Mouse (Mus musculus) left cerebral cortex, adult 2 months (tissue): ENCODE results near the gene Cul4a. TPM values are rescaled to one million over a fixed set of nuclear protein-coding genes. Genes with fewer than 3 reads are reported as not detected.
"Not testable (repeated sequence)": the region's sequence is repeated elsewhere in the genome, so short reads cannot be mapped to it uniquely, and the experiment has no call there.

Experiments used
- DNase-seq, 2 experiments: peaks; one replicate each; pipeline ENCODE4 v3.0.0; 2021 to 2022; ENCODE audit warnings: low spot score in 2 of 2, mixed read lengths in 1 of 2; ENCODE audit errors: extremely low spot score in 1 of 2
- H3K27ac ChIP-seq: fragments of 200-600 bp; 2 replicates; pipeline ENCODE4 v1.8.1; 2022
- H3K4me3 ChIP-seq: fragments of 200-600 bp; 2 replicates; pipeline ENCODE4 v1.8.1; 2022
- CTCF ChIP-seq: fragments of 200-600 bp; IDR thresholded peaks from 2 replicates; pipeline ENCODE4 v1.8.1; 2022; ENCODE audit warnings: antibody characterized with exemption, mild to moderate bottlenecking, moderate library complexity
- intact Hi-C: fragments of 180-260 bp; cut with DNase I; formaldehyde crosslinking; loops from one replicate; pipeline ENCODE4 v1.15.1; 2025
- total RNA-seq, 2 experiments: library from RNA; stranded (reverse); gene quantifications; 2 replicates each; pipeline ENCODE4 v1.2.3; 2021

Cul4a gene
- total RNA-seq, 2 experiments from 2014 or later: 53.4 to 54.0 TPM

DNA sequence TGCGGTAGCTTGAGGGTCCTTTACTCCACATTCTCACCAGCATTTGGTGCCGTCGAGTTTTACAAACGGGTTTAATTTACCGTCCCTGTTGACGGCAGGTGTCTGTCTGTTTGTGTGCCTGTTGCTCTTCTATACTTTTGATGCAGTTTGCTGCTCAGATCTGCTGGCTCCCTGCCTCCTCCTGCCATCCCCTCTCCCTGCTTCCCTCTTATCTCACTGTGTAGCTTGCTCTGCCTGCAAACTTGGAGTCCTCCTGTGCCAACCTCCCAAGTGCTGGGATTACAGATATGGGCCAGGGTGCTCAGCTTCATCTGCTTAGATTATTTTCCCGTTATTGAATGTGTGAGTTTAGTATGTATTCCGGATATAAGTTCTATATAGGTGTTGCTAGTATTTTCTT is 3.5 kb downstream of the Cul4a start:
- intact Hi-C loops: no loop called here
- DNase-seq: no peak
- TF ChIP-seq CTCF: no peak
- H3K27ac ChIP-seq: no peak overlapping the region
- no peak overlapping the region for H3K4me3 ChIP-seq

DNA sequence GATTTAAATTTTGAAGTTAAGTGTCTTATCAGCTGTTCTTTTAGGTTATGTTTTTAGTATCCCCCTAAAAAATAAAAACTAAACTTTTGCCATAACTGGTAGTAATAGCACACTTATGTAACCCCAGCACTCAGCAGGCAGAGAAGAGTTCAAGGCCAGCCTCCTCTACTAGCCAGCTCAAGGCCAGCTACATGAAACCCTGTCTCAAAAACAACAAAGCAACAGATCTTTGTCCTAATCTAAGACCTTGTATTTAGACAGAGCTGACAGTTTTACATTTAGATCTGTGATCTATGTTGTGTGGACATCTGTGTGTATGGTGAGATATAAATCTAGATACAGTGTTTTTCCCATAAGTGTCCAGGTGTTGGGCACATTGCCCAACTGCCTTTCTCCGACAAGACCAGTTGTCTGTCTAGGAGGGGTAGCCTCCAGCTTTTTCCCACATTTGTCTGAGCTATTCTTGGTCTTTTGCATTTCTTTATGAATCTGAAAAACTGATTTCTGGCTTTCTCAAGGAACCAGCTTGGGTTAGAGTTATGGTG is 4.1 kb downstream of the Cul4a start:
- TF ChIP-seq CTCF: no peak
- no peak for DNase-seq
- intact Hi-C loops: no loop called here
- Histone ChIP-seq H3K4me3 (no peak overlapping the region), H3K27ac (no peak overlapping the region)

DNA sequence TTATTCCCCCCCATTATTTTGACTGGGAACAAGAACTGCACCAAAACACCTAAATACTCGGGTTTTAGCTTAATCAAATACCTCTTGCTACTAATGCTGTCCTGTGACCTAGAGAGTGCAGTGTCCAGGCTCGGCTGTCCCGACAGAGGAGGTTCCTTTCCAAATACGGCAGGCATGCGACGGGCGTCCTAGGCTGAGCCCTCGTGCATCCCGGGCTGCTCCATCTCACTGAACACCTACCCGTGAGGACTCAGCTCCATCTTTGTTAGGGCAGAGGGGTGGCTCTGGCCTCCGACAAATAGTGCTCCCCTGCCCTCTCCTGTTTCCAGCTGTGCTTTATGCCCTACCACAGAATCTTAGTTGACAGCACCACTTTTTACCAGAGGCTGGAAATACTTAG is 6.5 kb downstream of the Cul4a start:
- Histone ChIP-seq H3K27ac (no peak overlapping the region), H3K4me3 (no peak overlapping the region)
- intact Hi-C loops: no loop called here
- DNase-seq: no peak
- TF ChIP-seq CTCF: no peak

DNA sequence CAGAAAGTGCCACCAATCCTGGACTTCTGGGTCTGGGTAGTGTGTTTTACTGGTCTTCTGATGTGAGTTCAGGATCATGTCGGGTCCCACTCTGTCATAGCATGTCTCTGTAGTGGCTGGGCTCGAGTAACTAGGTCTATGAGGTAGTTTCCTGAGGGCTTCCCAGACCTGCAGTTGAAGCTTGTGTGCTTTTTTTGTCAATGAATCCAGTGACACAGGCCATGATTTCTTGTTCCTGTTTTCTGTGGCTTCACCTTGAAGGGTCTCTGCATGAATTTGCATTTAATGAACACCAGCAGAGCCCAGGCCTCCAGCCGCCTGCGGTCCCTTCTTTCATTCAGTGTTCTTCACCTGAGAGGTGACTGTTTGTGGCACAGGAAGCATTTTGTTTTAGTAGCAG is 7.8 kb downstream of the Cul4a start:
- no peak for TF ChIP-seq CTCF
- DNase-seq: no peak
- H3K4me3 ChIP-seq: no peak overlapping the region
- no peak overlapping the region for H3K27ac ChIP-seq
- intact Hi-C loops: no loop called here

DNA sequence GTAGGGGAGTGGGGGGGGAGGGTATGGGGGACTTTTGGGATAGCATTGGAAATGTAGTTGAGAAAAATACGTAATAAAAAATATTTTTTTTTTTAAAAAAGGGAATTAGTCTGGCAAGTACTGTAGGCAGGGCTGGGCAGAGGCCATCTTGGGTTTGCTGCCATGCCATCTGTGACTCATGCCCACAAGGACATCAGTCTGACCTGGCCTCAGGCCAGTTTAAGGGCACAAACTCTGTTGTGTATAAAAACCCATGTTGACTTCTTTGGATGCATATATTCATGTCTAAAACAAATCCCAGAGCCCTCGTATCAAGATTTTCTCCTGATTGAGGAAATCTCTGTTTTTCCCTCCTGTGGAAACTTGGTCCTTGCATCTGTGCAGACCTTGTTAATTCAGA is 11.7 kb downstream of the Cul4a start:
- no peak for TF ChIP-seq CTCF
- no peak overlapping the region for H3K4me3 ChIP-seq
- no peak for DNase-seq
- no peak overlapping the region for H3K27ac ChIP-seq
- intact Hi-C loops: no loop called here

DNA sequence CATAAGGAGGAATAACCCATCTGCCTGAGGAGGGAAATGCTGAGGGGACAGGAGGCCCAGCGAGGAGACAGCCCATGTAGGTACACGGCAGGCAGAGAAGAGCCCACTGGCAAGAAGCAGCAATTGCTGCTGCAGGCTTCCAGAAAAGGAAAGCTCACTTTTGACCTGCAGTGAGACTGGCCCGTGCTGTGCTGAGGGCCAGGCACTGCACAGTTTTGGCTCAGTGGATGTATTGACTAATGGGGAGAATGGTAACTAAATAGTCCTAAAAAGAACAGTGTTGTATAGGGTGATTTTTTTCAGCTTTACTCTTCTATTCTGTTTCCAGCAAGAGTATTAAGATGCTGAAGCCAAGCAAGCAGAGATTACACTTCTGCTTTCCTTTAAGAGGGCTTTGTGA is 13.1 kb downstream of the Cul4a start:
- no peak for TF ChIP-seq CTCF
- DNase-seq: no peak
- H3K27ac ChIP-seq: no peak overlapping the region
- H3K4me3 ChIP-seq: no peak overlapping the region
- intact Hi-C loops: no loop called here

DNA sequence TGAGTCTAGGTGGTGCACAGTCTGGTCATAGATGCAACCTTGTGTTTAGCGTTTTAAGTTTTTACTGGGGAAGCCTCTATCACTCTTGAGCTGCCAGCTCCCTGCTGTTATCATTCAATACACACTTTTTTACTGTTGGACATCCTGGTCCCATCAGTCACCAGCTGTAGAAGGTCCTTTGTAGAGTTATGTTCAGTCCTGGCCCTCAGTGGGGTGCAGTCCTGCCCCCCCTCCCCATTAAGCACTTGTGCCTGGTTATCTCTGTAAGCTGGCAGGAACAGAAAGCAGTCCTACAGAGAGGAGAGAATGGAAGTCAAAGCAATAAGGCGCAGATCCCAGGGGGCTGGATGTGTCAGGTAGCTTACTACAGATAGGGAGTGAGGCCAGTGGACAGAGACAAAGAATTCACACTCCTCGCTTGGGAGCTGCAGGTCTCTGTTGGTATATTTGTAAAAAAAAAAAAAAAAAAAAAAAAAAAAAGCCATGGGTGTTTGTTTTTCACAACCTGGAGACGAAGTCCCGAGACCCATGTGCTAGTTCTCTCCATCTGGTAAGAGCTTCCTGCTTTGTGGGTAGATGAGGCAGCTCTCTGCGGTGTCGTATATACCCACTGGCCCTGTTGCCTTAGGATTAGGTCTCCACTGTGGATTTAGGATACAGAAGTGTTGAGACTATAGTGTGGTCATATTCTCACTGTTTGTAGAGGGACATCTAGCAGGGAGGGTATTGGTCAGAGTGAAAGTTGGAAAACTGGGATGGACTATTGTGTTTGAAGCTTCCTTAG is 15.7 kb downstream of the Cul4a start:
- no peak overlapping the region for H3K27ac ChIP-seq
- no peak for DNase-seq
- no peak overlapping the region for H3K4me3 ChIP-seq
- TF ChIP-seq CTCF: no peak
- intact Hi-C loops: no loop called here

DNA sequence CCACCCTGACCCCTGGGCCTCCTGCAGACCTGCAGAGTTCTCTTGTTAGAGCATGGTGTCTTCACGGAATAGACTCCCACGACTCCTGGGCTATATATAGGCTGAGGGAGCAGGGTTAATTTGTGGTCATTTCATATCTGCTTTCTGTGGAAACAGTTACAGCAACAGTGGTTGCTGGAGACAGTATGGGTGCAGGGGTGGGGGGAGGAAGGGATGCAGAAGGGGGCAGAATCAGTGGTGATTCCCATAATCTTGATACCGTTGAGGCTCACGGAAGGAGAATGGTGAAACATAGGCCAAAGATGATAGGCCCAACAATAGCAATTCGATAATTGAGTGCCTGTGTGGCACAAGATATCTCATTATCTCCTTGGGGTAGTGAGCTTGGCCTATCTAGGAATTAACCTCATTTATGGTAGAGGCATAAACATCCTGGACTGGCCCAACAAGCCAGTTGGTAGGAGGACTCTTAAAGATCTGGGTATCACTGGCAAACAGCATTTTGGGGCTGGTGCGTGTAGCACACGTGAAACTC is 17.5 kb downstream of the Cul4a start:
- Histone ChIP-seq H3K4me3 (no peak overlapping the region), H3K27ac (no peak overlapping the region)
- no peak for TF ChIP-seq CTCF
- intact Hi-C loops: no loop called here
- no peak for DNase-seq

DNA sequence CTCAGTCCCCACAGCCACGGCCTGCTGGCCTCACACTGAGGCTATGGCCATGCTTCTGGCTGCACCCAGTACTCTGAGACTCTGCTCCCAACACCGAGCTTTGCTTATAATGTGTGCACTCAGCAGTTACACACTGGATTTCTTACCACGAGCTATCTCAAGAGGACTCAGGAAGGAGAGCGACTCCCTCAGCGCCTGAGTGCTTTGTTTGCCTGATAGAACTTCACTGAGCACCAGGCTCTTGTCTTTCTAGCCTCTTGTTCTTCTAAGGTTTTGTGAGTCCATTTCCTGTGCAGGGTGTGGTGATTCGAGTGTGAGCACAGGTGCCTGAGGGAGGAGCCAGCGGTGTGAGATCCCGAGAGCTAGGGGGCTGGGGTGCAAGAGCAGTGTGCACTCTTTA is 19.5 kb downstream of the Cul4a start:
- no peak for TF ChIP-seq CTCF
- Histone ChIP-seq H3K4me3 (no peak overlapping the region), H3K27ac (no peak overlapping the region)
- intact Hi-C loops: no loop called here
- no peak for DNase-seq

DNA sequence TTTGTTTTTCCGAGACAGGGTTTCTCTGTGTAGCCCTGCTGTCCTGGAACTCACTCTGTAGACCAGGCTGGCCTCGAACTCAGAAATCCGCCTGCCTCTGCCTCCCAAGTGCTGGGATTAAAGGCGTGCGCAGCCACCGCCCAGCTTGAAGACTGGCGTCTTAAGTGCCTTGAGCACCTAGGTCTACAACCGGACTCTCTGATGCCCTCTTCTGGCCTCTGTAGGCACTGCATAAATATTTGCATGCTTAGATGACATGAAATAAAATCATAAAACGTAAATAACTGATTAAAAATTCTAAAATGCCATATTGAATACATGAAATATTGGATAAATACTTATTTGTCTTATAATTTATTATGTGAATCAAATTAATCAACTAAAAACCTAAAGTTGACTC is 26.8 kb downstream of the Cul4a start:
- intact Hi-C loops: loop anchor here (2.0 to 5.0 kb wide), 2 partner anchors 83 to 120 kb away; partner anchors contain the start of gene Adprhl1
- not testable (repeated sequence) for H3K4me3 ChIP-seq, H3K27ac ChIP-seq
- peak; percentile 26 to 59 for DNase-seq
- TF ChIP-seq CTCF: peak; percentile 79

DNA sequence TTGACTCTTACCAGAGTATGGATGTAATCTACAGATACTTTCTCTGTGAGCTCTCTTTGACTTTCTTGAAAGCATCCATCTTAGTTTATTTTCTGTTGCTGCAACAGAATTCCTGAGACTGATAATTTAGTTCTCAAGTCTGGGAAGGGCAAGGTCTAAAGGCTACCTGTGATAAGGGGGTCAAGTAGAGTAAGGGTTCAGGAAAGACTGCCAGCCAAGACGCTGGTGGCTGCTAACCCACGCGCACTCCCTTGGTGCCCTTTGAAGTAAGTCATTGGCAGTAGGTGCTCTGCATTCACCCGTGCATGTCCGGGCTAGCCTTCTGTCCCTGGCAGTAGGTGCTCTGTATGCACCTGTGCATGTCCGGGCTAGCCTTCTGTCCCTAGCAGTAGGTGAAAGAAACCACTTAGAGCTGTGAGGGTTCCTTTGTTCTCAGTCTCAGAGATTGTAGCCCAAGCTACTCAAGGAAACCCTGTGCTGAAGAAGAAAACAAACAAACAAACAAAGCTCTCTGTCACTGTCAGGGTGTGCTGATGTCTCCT is 34.3 kb downstream of the Cul4a start:
- intact Hi-C loops: no loop called here
- Histone ChIP-seq H3K27ac (no peak overlapping the region), H3K4me3 (no peak overlapping the region)
- no peak for DNase-seq
- no peak for TF ChIP-seq CTCF

DNA sequence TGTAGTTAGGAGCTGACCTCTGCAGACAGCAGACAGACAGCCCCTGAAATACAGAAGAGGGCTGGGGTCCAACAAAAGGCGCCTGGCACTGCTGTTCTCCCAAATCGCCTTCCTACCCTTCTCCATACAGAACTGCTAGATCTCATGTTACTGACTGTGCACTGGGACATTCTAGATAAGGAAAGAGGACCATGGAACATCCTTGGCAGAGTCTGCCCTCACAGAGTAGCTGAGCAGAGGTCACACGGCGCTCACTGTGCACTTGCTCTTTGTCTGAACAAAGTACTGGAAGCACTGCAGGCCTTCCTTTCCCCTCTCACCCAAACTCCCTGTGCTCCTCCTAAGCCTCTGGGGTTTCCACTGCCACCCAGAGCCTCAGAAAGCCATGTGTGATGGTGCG is 36.3 kb downstream of the Cul4a start:
- no peak overlapping the region for H3K27ac ChIP-seq
- DNase-seq: no peak
- no peak overlapping the region for H3K4me3 ChIP-seq
- no peak for TF ChIP-seq CTCF
- intact Hi-C loops: no loop called here

DNA sequence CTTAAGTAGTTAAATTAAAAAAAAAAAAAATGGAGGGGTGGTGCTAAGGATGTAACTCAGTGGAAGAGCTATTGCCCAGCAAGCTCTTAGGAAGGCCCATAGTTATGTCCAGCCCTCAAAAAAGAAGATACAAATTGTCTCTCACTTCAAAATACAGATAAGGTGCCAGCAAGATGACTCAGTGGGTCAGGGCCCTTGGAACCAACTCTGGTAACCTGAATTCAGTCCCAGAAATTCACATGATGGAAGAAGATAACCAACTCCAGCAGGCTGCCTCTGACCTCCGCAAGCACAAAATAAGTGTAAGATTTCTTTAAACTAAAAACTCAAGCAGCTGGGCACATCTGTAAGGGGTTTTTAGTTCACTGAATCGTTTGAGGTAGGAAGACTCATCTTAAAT is 43.1 kb downstream of the Cul4a start:
- intact Hi-C loops: loop anchor here (5.0 kb wide), 1 partner anchor 64 kb away; no protein-coding TSS in a partner anchor
- Histone ChIP-seq H3K27ac (no peak overlapping the region), H3K4me3 (no peak overlapping the region)
- no peak for TF ChIP-seq CTCF
- DNase-seq: no peak
